Mouse (Mus musculus) forebrain, embryonic 11.5 days (tissue): ENCODE measurements around the gene Kazn. TPM values are rescaled to one million over a fixed set of nuclear protein-coding genes. Genes with fewer than 3 reads are reported as not detected.

Experiments
- ATAC-seq: fragments of 200-750 bp; cut with Nextera tagmentation; replicated peaks from 2 replicates; pipeline ENCODE4 v1.8.0; 2017; ENCODE audit warnings: moderate TSS enrichment; ENCODE audit not compliant: low FRiP score
- DNase-seq: peaks from one replicate; pipeline ENCODE4 v3.0.0-alpha.2; 2017; ENCODE audit warnings: low spot score
- H3K27ac ChIP-seq: fragments of 300-500 bp; sonication (generic); 2 replicates; pipeline ENCODE4 v1.5.1; 2014; ENCODE audit warnings: low read depth, low read length
- H3K27me3 ChIP-seq: fragments of 300-500 bp; sonication (generic); 2 replicates; pipeline ENCODE4 v1.6.1; 2014; ENCODE audit warnings: mild to moderate bottlenecking, low read length, mixed read lengths; ENCODE audit not compliant: control insufficient read depth, insufficient read depth
- H3K36me3 ChIP-seq: fragments of 300-500 bp; sonication (generic); 2 replicates; pipeline ENCODE4 v1.6.1; 2014; ENCODE audit warnings: mild to moderate bottlenecking, low read length, moderate library complexity, mixed read lengths; ENCODE audit not compliant: control insufficient read depth, insufficient read depth
- H3K4me1 ChIP-seq: fragments of 300-500 bp; sonication (generic); replicated peaks from 2 replicates; pipeline ENCODE4 v1.6.1; 2014; ENCODE audit warnings: low read length, mixed read lengths; ENCODE audit not compliant: control insufficient read depth, insufficient read depth
- H3K4me2 ChIP-seq: fragments of 300-500 bp; sonication (generic); 2 replicates; pipeline ENCODE4 v1.6.1; 2014; ENCODE audit warnings: low read depth, mild to moderate bottlenecking, low read length, moderate library complexity, mixed read lengths; ENCODE audit not compliant: severe bottlenecking
- H3K4me3 ChIP-seq: fragments of 300-500 bp; sonication (generic); 2 replicates; pipeline ENCODE4 v1.5.1; 2014; ENCODE audit warnings: low read depth, low read length
- H3K9ac ChIP-seq: fragments of 300-500 bp; sonication (generic); 2 replicates; pipeline ENCODE4 v1.6.1; 2014; ENCODE audit warnings: low read length
- H3K9me3 ChIP-seq: fragments of 300-500 bp; sonication (generic); 2 replicates; pipeline ENCODE4 v1.6.1; 2016; ENCODE audit warnings: low read length, mixed read lengths; ENCODE audit not compliant: control insufficient read depth
- whole genome bisulfite sequencing: fragments of 180-500 bp; shearing (Covaris S2); extraction: QIAGEN DNeasy Blood & Tissue Kit; methylation state at CpG from one replicate; pipeline ENCODE4 v1.1.7; 2014; 5-methylcytosine and 5-hydroxymethylcytosine counted together
- polyA plus RNA-seq: library from polyadenylated mRNA; unstranded; fragments of >200 nt; fragmentation: Nextera tagmentation; extraction: Ambion mirVana; gene quantifications from 2 replicates; pipeline ENCODE4 v1.2.1, GENCODE M21; 2014

Kazn gene
- polyA plus RNA-seq, 1 experiment from 2014 or later, result 18.1 TPM

- 46% methylated on average over 15 of the region's 15 CpGs for WGBS
- ATAC-seq (no peak), DNase-seq (no peak)
- Histone ChIP-seq H3K36me3 (no peaks in the 10 kb centered on the region), H3K4me2 (no peak overlapping the region), H3K27me3 (peaks cover 2% of the 10 kb centered on the region; the same call in 1 of the 2 replicates), H3K9me3 (no peaks in the 10 kb centered on the region), H3K4me1 (no peaks in the 10 kb centered on the region), H3K27ac (no peak overlapping the region), H3K4me3 (no peak overlapping the region), H3K9ac (no peak overlapping the region)
These were observed 143.5 kb downstream of the Kazn start for GRCm38 (mm10) chr4:142095513-142096241.

- ATAC-seq, result no peak
- no peak overlapping the region for H3K4me2 ChIP-seq
These were observed 144.8 kb downstream of the Kazn start for GRCm38 (mm10) chr4:142094386-142094785.

GRCm38 (mm10) chr4:142091100-142091499, 148.1 kb downstream of the Kazn start:
- no peaks in the 10 kb centered on the region for H3K9me3 ChIP-seq
- 66% methylated on average over 2 of the region's 2 CpGs for WGBS
- ATAC-seq, result no peak

More at GRCm38 (mm10) chr4:142094386-142094785, 144.8 kb downstream of the Kazn start:
- H3K9me3 ChIP-seq, result no peaks in the 10 kb centered on the region
- H3K27me3 ChIP-seq, result peaks cover 2% of the 10 kb centered on the region; the same call in 1 of the 2 replicates
- H3K4me1 ChIP-seq, result no peaks in the 10 kb centered on the region
- no peak overlapping the region for H3K4me3 ChIP-seq
- H3K36me3 ChIP-seq, result no peaks in the 10 kb centered on the region
- no peak overlapping the region for H3K9ac ChIP-seq
- WGBS, result 91% methylated on average over 11 of the region's 11 CpGs
- no peak for DNase-seq
- H3K27ac ChIP-seq, result no peak overlapping the region

GRCm38 (mm10) chr4:142089966-142090365, 149.2 kb downstream of the Kazn start:
- no peaks in the 10 kb centered on the region for H3K4me1 ChIP-seq
- 70% methylated on average over 6 of the region's 6 CpGs for WGBS

More at GRCm38 (mm10) chr4:142091100-142091499, 148.1 kb downstream of the Kazn start:
- no peak for DNase-seq
- Histone ChIP-seq H3K4me2 (no peak overlapping the region), H3K27ac (no peak overlapping the region), H3K36me3 (no peaks in the 10 kb centered on the region), H3K4me3 (no peak overlapping the region), H3K27me3 (peaks cover 5% of the 10 kb centered on the region; the same call in 1 of the 2 replicates), H3K9ac (no peak overlapping the region), H3K4me1 (no peaks in the 10 kb centered on the region)

GRCm38 (mm10) chr4:142088836-142089235, 150.4 kb downstream of the Kazn start:
- H3K4me2 ChIP-seq, result no peak overlapping the region
- peaks cover 7% of the 10 kb centered on the region; the same call in 1 of the 2 replicates for H3K4me1 ChIP-seq
- no peaks in the 10 kb centered on the region for H3K9me3 ChIP-seq
- H3K27ac ChIP-seq, result no peak overlapping the region
- ATAC-seq (no peak), DNase-seq (no peak)
- no peaks in the 10 kb centered on the region for H3K36me3 ChIP-seq
- peaks cover 17% of the 10 kb centered on the region for H3K27me3 ChIP-seq
- 82% methylated on average over 6 of the region's 6 CpGs for WGBS
- no peak overlapping the region for H3K9ac ChIP-seq
- H3K4me3 ChIP-seq, result no peak overlapping the region

More at GRCm38 (mm10) chr4:142089966-142090365, 149.2 kb downstream of the Kazn start:
- Histone ChIP-seq H3K9ac (no peak overlapping the region), H3K27me3 (peaks cover 8% of the 10 kb centered on the region), H3K4me2 (no peak overlapping the region), H3K9me3 (no peaks in the 10 kb centered on the region), H3K36me3 (no peaks in the 10 kb centered on the region), H3K4me3 (no peak overlapping the region), H3K27ac (no peak overlapping the region)
- DNase-seq, result no peak
- ATAC-seq, result no peak

GRCm38 (mm10) chr4:142088409-142088808, 150.8 kb downstream of the Kazn start:
- H3K9ac ChIP-seq, result no peak overlapping the region
- H3K4me2 ChIP-seq, result no peak overlapping the region
- no peak for ATAC-seq
- H3K9me3 ChIP-seq, result no peaks in the 10 kb centered on the region
- peaks cover 19% of the 10 kb centered on the region for H3K27me3 ChIP-seq
- H3K27ac ChIP-seq, result no peak overlapping the region
- H3K4me1 ChIP-seq, result peaks cover 8% of the 10 kb centered on the region; the same call in 1 of the 2 replicates
- H3K4me3 ChIP-seq, result no peak overlapping the region
- 54% methylated on average over 4 of the region's 4 CpGs for WGBS
- no peaks in the 10 kb centered on the region for H3K36me3 ChIP-seq
- no peak for DNase-seq

GRCm38 (mm10) chr4:142084936-142085563, 154.2 kb downstream of the Kazn start:
- Histone ChIP-seq H3K4me3 (peak overlapping the region; percentile 62; the same call in 1 of the 2 replicates), H3K27ac (no peak overlapping the region), H3K9ac (no peak overlapping the region), H3K4me2 (peak overlapping the region; percentile 99; the same call in 1 of the 2 replicates), H3K9me3 (no peaks in the 10 kb centered on the region), H3K27me3 (peaks cover 24% of the 10 kb centered on the region), H3K4me1 (peaks cover 12% of the 10 kb centered on the region; the same call in 1 of the 2 replicates), H3K36me3 (no peaks in the 10 kb centered on the region)
- 6% methylated on average over 20 of the region's 20 CpGs for WGBS
- no peak for DNase-seq
- no peak for ATAC-seq

- Histone ChIP-seq H3K27me3 (peaks cover 24% of the 10 kb centered on the region), H3K9ac (peak within 1 kb of the TSS; percentile 65), H3K9me3 (no peaks in the 10 kb centered on the region), H3K4me3 (peak within 1 kb of the TSS; percentile 62), H3K27ac (no peak within 1 kb of the TSS), H3K4me2 (peak within 1 kb of the TSS; percentile 99), H3K36me3 (no peaks in the 10 kb centered on the region), H3K4me1 (peaks cover 12% of the 10 kb centered on the region; the same call in 1 of the 2 replicates)
- DNase-seq (peak; percentile 74), ATAC-seq (peak; percentile 75)
- WGBS, result under 1% methylated on average over 52 of the region's 52 CpGs
These were observed 154.9 kb downstream of the Kazn start, which contains the start of gene Tmem51 for GRCm38 (mm10) chr4:142084131-142084899. Gene Tmem51, minus strand, starts transcription at chr4:142084304.
